Mouse (Mus musculus) urinary bladder, postnatal 14 days (tissue): ENCODE measurements around the gene Mavs.

ENCODE experiments used
- DNase-seq: peaks from one replicate; pipeline ENCODE4 v3.0.0; 2021; ENCODE audit warnings: low spot score

The Mavs gene

GRCm38 (mm10) chr2:131262213-131262672, 28.4 kb downstream of the Mavs start, which contains the start of gene Pank2:
Gene Pank2, plus strand, starts transcription at chr2:131262495.
- DNase-seq: peak; percentile 97

- no peak for DNase-seq
Observed at GRCm38 (mm10) chr2:131262680-131263670, 29.1 kb downstream of the Mavs start.

GRCm38 (mm10) chr2:131264027-131264426, 30.2 kb downstream of the Mavs start:
- no peak for DNase-seq

GRCm38 (mm10) chr2:131265056-131265455, 31.2 kb downstream of the Mavs start:
- no peak for DNase-seq

- DNase-seq: no peak
Observed at GRCm38 (mm10) chr2:131275493-131275892, 41.6 kb downstream of the Mavs start.

- no peak for DNase-seq
Observed at GRCm38 (mm10) chr2:131276722-131277121, 42.9 kb downstream of the Mavs start.

GRCm38 (mm10) chr2:131281596-131281995, 47.7 kb downstream of the Mavs start:
- DNase-seq: no peak

GRCm38 (mm10) chr2:131286276-131286675, 52.4 kb downstream of the Mavs start:
- DNase-seq: no peak

- DNase-seq: no peak
Observed at GRCm38 (mm10) chr2:131290669-131291068, 56.8 kb downstream of the Mavs start.

- no peak for DNase-seq
Observed at GRCm38 (mm10) chr2:131296746-131297261, 62.9 kb downstream of the Mavs start.
